ENCODE assay signal across 8 mouse cellular contexts in the genomic region with DNA sequence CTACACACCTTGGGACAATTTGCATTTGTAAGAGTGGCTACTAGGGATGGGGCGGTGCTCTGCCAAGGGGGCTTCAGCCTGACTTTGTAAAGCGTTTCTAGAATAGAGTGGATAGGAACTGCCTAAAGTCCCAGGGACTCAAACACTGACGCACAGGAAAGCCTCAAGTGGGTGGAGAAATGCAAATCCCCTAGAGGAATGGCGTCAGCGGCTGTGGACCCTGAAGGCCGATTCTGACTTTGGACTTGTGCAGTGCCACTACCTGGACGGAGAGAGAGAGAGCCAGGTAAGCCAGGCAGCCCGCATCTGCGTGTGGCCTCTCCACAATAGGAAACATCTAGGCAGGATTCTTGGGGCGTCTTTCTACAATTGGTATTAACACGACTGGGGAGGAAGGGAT. TPM values are rescaled to one million over a fixed set of nuclear protein-coding genes. Genes with fewer than 3 reads are reported as not detected.
DNase-seq lines count a peak whose midpoint lies in the region; ATAC-seq and TF ChIP-seq lines count a peak whose summit lies in the region.

No protein-coding gene starts in this region.

- ATAC-seq in granulocyte monocyte progenitor cell, adult 5-6 weeks (replicated peaks; ENCODE audit: poor library complexity, severe bottlenecking), result peak; percentile 49
- ATAC-seq in stomach, embryonic 16.5 days (ENCODE audit: insufficient read depth, low FRiP score), result no peak

- no peak overlapping the region for H3K27ac ChIP-seq in testis, adult 2 months (ENCODE audit: control insufficient read depth, insufficient read depth, low read depth, low read length)
- no peak overlapping the region for H3K27ac ChIP-seq in stomach, embryonic 16.5 days (ENCODE audit: low read length)

- no peaks in the 10 kb centered on the region for H3K36me3 ChIP-seq in testis, adult 2 months (ENCODE audit: control insufficient read depth, insufficient read depth, low read length)
- peaks cover 13% of the 10 kb centered on the region for H3K36me3 ChIP-seq in megakaryocyte, embryonic 14.5 days (replicated peaks; ENCODE audit: low read length)
- no peaks in the 10 kb centered on the region for H3K36me3 ChIP-seq in stomach, embryonic 16.5 days (ENCODE audit: control insufficient read depth, insufficient read depth, low read length)

- peak overlapping the region; percentile 76 for H3K4me2 ChIP-seq in stomach, embryonic 16.5 days (ENCODE audit: low read depth, low read length)

- H3K9me3 ChIP-seq in megakaryocyte, embryonic 14.5 days, result no peaks in the 10 kb centered on the region
- no peaks in the 10 kb centered on the region for H3K9me3 ChIP-seq in stomach, embryonic 16.5 days (replicated peaks; ENCODE audit: control insufficient read depth, low read length)

- TF ChIP-seq POLR2A in testis, adult 2 months (IDR thresholded peaks at IDR 0.05; ENCODE audit: control insufficient read depth, low read depth, low read length), result no peak

- no peaks in the 10 kb centered on the region for H3K27me3 ChIP-seq in testis, adult 2 months (ENCODE audit: control insufficient read depth, insufficient read depth, low read length)
- H3K27me3 ChIP-seq in megakaryocyte, embryonic 14.5 days (replicated peaks), result no peaks in the 10 kb centered on the region
- no peaks in the 10 kb centered on the region for H3K27me3 ChIP-seq in stomach, embryonic 16.5 days (ENCODE audit: control insufficient read depth, insufficient read depth, low read length)

- DNase-seq in testis, postnatal 10 days (ENCODE audit: low spot score), result no peak
- DNase-seq in kidney, postnatal 4 days, result peak; percentile 23 to 39
- DNase-seq in c-Kit-positive CD71-positive TER-119-positive erythroid progenitor cells, embryonic 14.5 days (ENCODE audit: low spot score), result no peak
- DNase-seq in frontal cortex, postnatal 10 days (ENCODE audit: low spot score in 2 of 2), result no peak

- H3K4me1 ChIP-seq in testis, adult 2 months (ENCODE audit: control insufficient read depth, insufficient read depth, low read length), result peaks cover 4% of the 10 kb centered on the region
- peaks cover 64% of the 10 kb centered on the region for H3K4me1 ChIP-seq in megakaryocyte, embryonic 14.5 days
- 0 out of 2 replicates have a peak, but pooled peaks cover 3% of the 10 kb centered on the region for H3K4me1 ChIP-seq in stomach, embryonic 16.5 days (ENCODE audit: control insufficient read depth, insufficient read depth, low read length)

- H3K4me3 ChIP-seq in testis, adult 2 months (ENCODE audit: control insufficient read depth, low read depth, low read length), result peak overlapping the region; percentile 87
- peak overlapping the region; percentile 96 for H3K4me3 ChIP-seq in megakaryocyte, embryonic 14.5 days (replicated peaks)
- peak overlapping the region; percentile 44 for H3K4me3 ChIP-seq in stomach, embryonic 16.5 days (replicated peaks; ENCODE audit: low read length)

- H3K9ac ChIP-seq in stomach, embryonic 16.5 days (ENCODE audit: low read length), result peak overlapping the region; percentile 67

- WGBS in stomach, embryonic 16.5 days, result 6% methylated on average over 11 of the region's 11 CpGs

- no peak for TF ChIP-seq CTCF in testis, adult 2 months (IDR thresholded peaks at IDR 0.05; ENCODE audit: control insufficient read depth, insufficient read depth, insufficient replicate concordance, low read depth, low read length)

RNA-seq across cellular contexts. Expression of a gene that starts 21.5 kb away (rescaled TPM):
- polyA plus RNA-seq in testis, adult 2 months (2012; rRNA removed), result 171 and 193 TPM in 2 replicates
- total RNA-seq in granulocyte monocyte progenitor cell, adult 5-6 weeks (2014; fragmentation: Nextera tagmentation), result 32.2 and 34.1 TPM in 2 replicates
- total RNA-seq in granulocyte monocyte progenitor cell, adult 5-6 weeks (2017), result 21.5 and 26.1 TPM in 2 replicates
- polyA plus RNA-seq in megakaryocyte, embryonic 14.5 days (2012; ENCODE audit: insufficient read depth, low replicate concordance), result 3.0 TPM in 1 of 2 replicates, not detected in the other
- polyA plus RNA-seq in stomach, embryonic 16.5 days (2015; fragmentation: Nextera tagmentation; extraction: Ambion mirVana), result 2.5 and 3.7 TPM in 2 replicates

Comparison
In these comparisons a context has a peak if more than half of its experiments do, and no peak if none do; other contexts are left out.
1. H3K4me3 ChIP-seq: peak in every context shown above with its lines; median percentile 96 in megakaryocyte, embryonic 14.5 days; 87 in testis, adult 2 months; 44 in stomach, embryonic 16.5 days.
2. DNase-seq: peak in kidney, postnatal 4 days (2 of 2); none in testis, postnatal 10 days (single experiment), c-Kit-positive CD71-positive TER-119-positive erythroid progenitor cells, embryonic 14.5 days (single experiment) and frontal cortex, postnatal 10 days (0 of 2).
3. RNA of a gene that starts 21.5 kb away (polyA plus RNA-seq): 171 to 193 TPM in testis, adult 2 months; 2.5 to 3.7 TPM in stomach, embryonic 16.5 days and 3.0 TPM in megakaryocyte, embryonic 14.5 days; every median in the first group is over 10 times any median in the second.